Mouse (Mus musculus): ENCODE measurements around the gene Osbpl10.

DNA sequence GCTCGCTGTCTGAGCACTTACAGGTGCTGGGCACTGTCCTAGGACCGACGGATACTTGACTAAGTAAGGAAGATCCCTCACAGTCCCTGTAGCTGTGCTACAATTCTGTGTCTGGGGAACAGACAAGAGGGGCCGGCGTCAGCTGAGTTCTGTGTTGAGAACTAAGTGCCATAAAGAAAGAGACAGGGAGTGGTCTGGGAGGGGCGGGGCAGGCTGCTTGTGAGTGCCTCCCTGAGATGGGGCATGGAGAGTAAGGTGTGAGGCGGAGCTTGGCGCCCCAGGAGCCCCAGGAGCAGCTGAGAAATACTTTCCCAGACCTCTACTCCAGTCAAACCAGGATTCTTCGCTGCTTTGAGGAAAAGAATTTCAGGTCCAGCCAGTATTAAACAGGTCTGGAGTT lies 239.6 kb downstream of the Osbpl10 start:
- TF ChIP-seq POLR2A (IDR thresholded peaks at IDR 0.05; ENCODE audit: borderline replicate concordance, extremely low read depth, low read depth, low read length), result no peak
- no peak for TF ChIP-seq CTCF (IDR thresholded peaks at IDR 0.05; ENCODE audit: insufficient read depth, low read length)

Measured in lung, adult 2 months (tissue).